Mouse (Mus musculus) lung, postnatal 0 days (tissue): ENCODE measurements around the gene Syngr1.

Experiments used
- CTCF ChIP-seq: IDR thresholded peaks from 2 replicates; pipeline ENCODE4 v1.5.1; 2016; ENCODE audit warnings: antibody characterized with exemption, mild to moderate bottlenecking
- EP300 ChIP-seq: IDR thresholded peaks from 2 replicates; pipeline ENCODE4 v1.6.1; 2016; ENCODE audit warnings: antibody characterized with exemption, mild to moderate bottlenecking, control low read depth

- peak; percentile 37 for TF ChIP-seq EP300
- TF ChIP-seq CTCF, result no peak
These were observed 41.0 kb upstream of the Syngr1 start for GRCm38 (mm10) chr15:80050093-80050492.
